Mouse (Mus musculus): ENCODE measurements around the gene Snrpa. TPM values are rescaled to one million over a fixed set of nuclear protein-coding genes. Genes with fewer than 3 reads are reported as not detected.
A peak's percentile ranks its signal among the peaks of the same experiment; 100 is the strongest.

Snrpa gene
- polyA plus RNA-seq, 1 experiment from 2014 or later = 163 TPM

GRCm38 (mm10) chr7:27164112-27164947 is 31.7 kb downstream of the Snrpa start:
- Histone ChIP-seq H3K4me1 (peaks cover 76% of the 10 kb centered on the region), H3K27me3 (replicated peaks) (no peaks in the 10 kb centered on the region), H3K4me2 (peak overlapping the region; percentile 81), H3K4me3 (peak overlapping the region; percentile 20; the same call in 1 of the 2 replicates), H3K9ac (0 out of 2 replicates have a peak overlapping the region, but pooled peaks have one; percentile 3), H3K9me3 (replicated peaks) (no peaks in the 10 kb centered on the region), H3K36me3 (peaks cover 51% of the 10 kb centered on the region), H3K27ac (no peak overlapping the region)
- WGBS (ENCODE audit: insufficient replicate concordance) = 82% methylated on average over 33 of the region's 33 CpGs
- no peak for ATAC-seq

DNA sequence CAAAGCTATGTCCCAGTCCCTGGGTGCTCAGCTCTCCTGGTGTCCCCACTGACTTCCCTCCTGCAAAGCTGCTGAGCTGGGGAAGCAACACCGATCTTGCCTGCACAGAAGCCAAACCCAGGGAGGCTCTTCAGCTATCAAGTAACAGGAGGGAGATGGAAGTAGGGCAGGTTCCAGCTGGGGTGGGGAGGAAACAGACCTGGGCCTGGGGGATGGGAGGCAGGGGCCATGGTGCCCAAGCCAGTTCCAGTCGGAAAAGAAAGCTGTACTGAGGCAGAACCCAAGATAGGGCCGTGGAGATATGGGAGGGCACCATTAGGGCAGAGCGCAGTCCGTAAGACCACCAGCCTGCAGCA is 32.6 kb downstream of the Snrpa start:
- H3K27ac ChIP-seq = no peak overlapping the region
- peak overlapping the region; percentile 17; the same call in 1 of the 2 replicates for H3K9ac ChIP-seq
- H3K4me2 ChIP-seq = peak overlapping the region; percentile 33; the same call in 1 of the 2 replicates
- peaks cover 72% of the 10 kb centered on the region for H3K4me1 ChIP-seq
- no peaks in the 10 kb centered on the region for H3K27me3 ChIP-seq (replicated peaks)
- peaks cover 60% of the 10 kb centered on the region for H3K36me3 ChIP-seq
- no peak overlapping the region for H3K4me3 ChIP-seq
- no peaks in the 10 kb centered on the region for H3K9me3 ChIP-seq (replicated peaks)
- no peak for ATAC-seq
- 73% methylated on average over 5 of the region's 5 CpGs for WGBS (ENCODE audit: insufficient replicate concordance)

DNA sequence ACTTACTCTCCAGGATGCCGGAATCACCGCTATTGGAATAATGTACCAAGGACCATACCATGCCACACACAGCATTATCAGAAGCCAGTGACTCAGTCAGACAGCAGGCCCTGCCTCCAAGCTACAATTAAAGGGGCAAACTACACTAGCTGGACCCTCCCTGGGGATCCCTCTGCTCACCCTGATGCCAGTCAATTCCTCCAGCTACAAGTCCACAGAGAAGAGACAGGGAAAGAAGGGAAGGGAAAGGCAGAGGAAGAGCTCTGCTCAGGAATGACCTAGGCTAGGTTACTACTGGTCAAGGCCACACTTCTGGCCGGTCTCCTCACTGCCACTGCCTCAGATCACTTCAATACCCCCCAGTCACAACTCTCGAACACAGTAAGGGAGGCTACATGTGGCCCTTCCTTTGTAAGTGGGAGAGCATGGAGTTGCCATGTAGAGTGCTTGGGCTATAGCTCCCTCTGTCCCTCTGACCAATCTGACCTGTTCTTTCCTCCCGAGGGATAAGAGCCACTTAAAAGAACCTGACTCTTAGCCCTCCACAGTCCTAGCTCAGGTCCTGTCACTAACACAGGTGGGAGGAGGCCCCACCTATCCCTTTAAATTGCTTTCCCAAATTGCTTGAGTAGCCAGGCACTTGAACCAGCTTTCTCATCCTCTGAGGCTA is 33.2 kb downstream of the Snrpa start:
- no peaks in the 10 kb centered on the region for H3K9me3 ChIP-seq (replicated peaks)
- 0 out of 2 replicates have a peak overlapping the region, but pooled peaks have one; percentile 17 for H3K9ac ChIP-seq
- H3K4me3 ChIP-seq = no peak overlapping the region
- H3K36me3 ChIP-seq = peaks cover 65% of the 10 kb centered on the region
- ATAC-seq = no peak
- H3K4me1 ChIP-seq = peaks cover 67% of the 10 kb centered on the region
- no peaks in the 10 kb centered on the region for H3K27me3 ChIP-seq (replicated peaks)
- H3K4me2 ChIP-seq = peak overlapping the region; percentile 33; the same call in 1 of the 2 replicates
- no peak overlapping the region for H3K27ac ChIP-seq
- WGBS (ENCODE audit: insufficient replicate concordance) = 72% methylated on average over 5 of the region's 5 CpGs

DNA sequence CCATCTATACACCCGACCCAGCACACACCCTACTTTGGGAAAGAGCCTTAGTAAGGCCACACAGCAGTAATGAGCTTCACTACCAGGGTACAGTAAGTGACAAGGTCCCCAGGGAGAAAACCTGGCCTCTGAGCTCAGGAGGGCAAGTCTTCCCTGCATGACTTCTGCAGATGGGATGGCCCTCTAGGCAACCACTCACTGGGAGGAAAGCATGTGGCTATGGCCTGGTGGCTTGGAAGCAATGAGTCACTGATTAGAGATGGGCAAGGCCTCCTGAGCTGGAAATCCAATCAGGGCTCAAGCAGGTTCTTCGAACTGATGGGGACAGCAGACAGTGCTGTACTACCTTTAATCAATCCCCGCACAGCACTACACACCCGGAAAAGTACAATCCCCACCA is 34.3 kb downstream of the Snrpa start:
- ATAC-seq = no peak
- H3K9ac ChIP-seq = no peak overlapping the region
- H3K4me3 ChIP-seq = no peak overlapping the region
- peaks cover 59% of the 10 kb centered on the region for H3K4me1 ChIP-seq
- WGBS (ENCODE audit: insufficient replicate concordance) = 78% methylated on average over 4 of the region's 4 CpGs
- no peak overlapping the region for H3K4me2 ChIP-seq
- H3K9me3 ChIP-seq (replicated peaks) = no peaks in the 10 kb centered on the region
- H3K27ac ChIP-seq = no peak overlapping the region
- H3K36me3 ChIP-seq = peaks cover 74% of the 10 kb centered on the region
- no peaks in the 10 kb centered on the region for H3K27me3 ChIP-seq (replicated peaks)

DNA sequence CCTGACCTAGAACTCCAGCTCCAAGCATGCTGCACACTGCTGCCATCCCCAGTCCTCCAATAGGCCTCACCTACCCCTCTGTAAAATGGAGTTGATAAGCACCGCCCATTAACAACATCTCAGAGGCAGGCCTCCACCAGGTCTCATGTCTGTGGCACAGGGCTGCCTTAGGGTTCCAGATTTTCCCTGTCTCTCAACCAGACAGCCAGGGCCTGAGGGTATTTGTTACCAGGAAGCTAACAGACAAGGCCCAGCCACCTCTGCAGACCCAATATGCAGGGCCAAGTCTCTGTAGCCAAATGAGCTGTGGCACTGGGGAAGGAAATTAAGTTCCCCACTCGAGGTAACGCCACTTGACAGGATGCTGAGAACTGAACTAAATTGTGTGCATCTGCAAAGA is 35.1 kb downstream of the Snrpa start:
- Histone ChIP-seq H3K9ac (no peak overlapping the region), H3K4me2 (no peak overlapping the region), H3K4me3 (no peak overlapping the region), H3K4me1 (peaks cover 58% of the 10 kb centered on the region), H3K27me3 (replicated peaks) (no peaks in the 10 kb centered on the region), H3K36me3 (peaks cover 76% of the 10 kb centered on the region), H3K9me3 (replicated peaks) (no peaks in the 10 kb centered on the region), H3K27ac (no peak overlapping the region)
- no peak for ATAC-seq
- WGBS (ENCODE audit: insufficient replicate concordance) = 70% methylated on average over 3 of the region's 3 CpGs

GRCm38 (mm10) chr7:27159882-27160281 is 36.2 kb downstream of the Snrpa start:
- H3K9ac ChIP-seq = no peak overlapping the region
- no peak overlapping the region for H3K27ac ChIP-seq
- H3K9me3 ChIP-seq (replicated peaks) = no peaks in the 10 kb centered on the region
- H3K27me3 ChIP-seq (replicated peaks) = no peaks in the 10 kb centered on the region
- peaks cover 47% of the 10 kb centered on the region for H3K4me1 ChIP-seq
- no peak overlapping the region for H3K4me2 ChIP-seq
- WGBS (ENCODE audit: insufficient replicate concordance) = 13% methylated on average over 8 of the region's 8 CpGs
- peaks cover 70% of the 10 kb centered on the region for H3K36me3 ChIP-seq
- peak; percentile 83 for ATAC-seq
- no peak overlapping the region for H3K4me3 ChIP-seq

DNA sequence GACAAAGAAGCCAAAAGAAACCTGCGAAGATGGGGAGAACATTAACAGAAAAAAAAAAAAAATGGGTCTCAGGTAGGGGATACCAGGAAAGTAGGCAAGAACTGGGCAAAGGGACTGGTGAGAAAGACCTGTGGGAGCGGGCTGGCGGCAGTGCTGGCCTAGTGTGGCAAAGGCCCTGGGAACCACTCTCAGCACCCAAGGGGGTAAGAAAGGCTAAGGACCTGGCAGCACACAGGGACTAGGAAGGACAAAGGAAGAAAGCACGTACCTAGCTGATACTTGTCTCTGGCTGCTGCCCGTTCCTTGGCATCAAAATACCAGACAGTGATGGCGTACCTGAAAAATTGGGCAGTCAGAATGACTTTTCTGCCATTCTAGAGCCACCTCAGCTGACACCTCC is 36.8 kb downstream of the Snrpa start:
- Histone ChIP-seq H3K9me3 (replicated peaks) (no peaks in the 10 kb centered on the region), H3K4me2 (no peak overlapping the region), H3K9ac (no peak overlapping the region), H3K4me1 (peaks cover 41% of the 10 kb centered on the region), H3K27me3 (replicated peaks) (no peaks in the 10 kb centered on the region), H3K4me3 (no peak overlapping the region), H3K36me3 (peaks cover 64% of the 10 kb centered on the region), H3K27ac (no peak overlapping the region)
- no peak for ATAC-seq
- WGBS (ENCODE audit: insufficient replicate concordance) = 87% methylated on average over 6 of the region's 6 CpGs

GRCm38 (mm10) chr7:27158171-27158570 is 37.9 kb downstream of the Snrpa start:
- Histone ChIP-seq H3K4me1 (peaks cover 30% of the 10 kb centered on the region), H3K9me3 (replicated peaks) (no peaks in the 10 kb centered on the region), H3K4me2 (no peak overlapping the region), H3K36me3 (peaks cover 53% of the 10 kb centered on the region), H3K4me3 (no peak overlapping the region), H3K9ac (no peak overlapping the region), H3K27me3 (replicated peaks) (no peaks in the 10 kb centered on the region), H3K27ac (no peak overlapping the region)
- no peak for ATAC-seq
- 91% methylated on average over 9 of the region's 9 CpGs for WGBS (ENCODE audit: insufficient replicate concordance)

GRCm38 (mm10) chr7:27156005-27156404 is 40.1 kb downstream of the Snrpa start:
- Histone ChIP-seq H3K9me3 (replicated peaks) (no peaks in the 10 kb centered on the region), H3K27ac (no peak overlapping the region), H3K9ac (no peak overlapping the region), H3K27me3 (replicated peaks) (no peaks in the 10 kb centered on the region), H3K36me3 (peaks cover 32% of the 10 kb centered on the region), H3K4me1 (peaks cover 11% of the 10 kb centered on the region), H3K4me2 (no peak overlapping the region), H3K4me3 (no peak overlapping the region)
- 78% methylated on average over 13 of the region's 13 CpGs for WGBS (ENCODE audit: insufficient replicate concordance)
- no peak for ATAC-seq

GRCm38 (mm10) chr7:27153205-27153764 is 42.8 kb downstream of the Snrpa start, which contains the start of gene Cyp2t4:
Cyp2t4 (plus strand) TSS chr7:27153714.
- Histone ChIP-seq H3K4me2 (no peak within 1 kb of the TSS), H3K9me3 (replicated peaks) (no peaks in the 10 kb centered on the region), H3K27ac (no peak within 1 kb of the TSS), H3K36me3 (peaks cover 14% of the 10 kb centered on the region), H3K27me3 (replicated peaks) (no peaks in the 10 kb centered on the region), H3K4me1 (no peaks in the 10 kb centered on the region), H3K9ac (no peak within 1 kb of the TSS), H3K4me3 (no peak within 1 kb of the TSS)
- WGBS (ENCODE audit: insufficient replicate concordance) = 68% methylated on average over 10 of the region's 10 CpGs
- ATAC-seq = no peak

All from liver, embryonic 12.5 days (tissue).